Mouse (Mus musculus) cerebellum, adult 2 months (tissue): ENCODE measurements at regions not wholly inside any gene's neighbourhood (a gene's known extent, or its start where the extent isn't known, plus 50 kb on each side); places are given as distances from the start of the nearest gene placed in this dataset.

Experiments used
- CTCF ChIP-seq: fragments of 200-500 bp; IDR thresholded peaks from 2 replicates; pipeline ENCODE4 v1.5.1; 2011; ENCODE audit warnings: low read depth, mild to moderate bottlenecking, control low read depth, low read length, moderate library complexity, borderline replicate concordance; ENCODE audit not compliant: insufficient read depth
- POLR2A ChIP-seq: fragments of 200-500 bp; IDR thresholded peaks from 2 replicates; pipeline ENCODE4 v1.6.1; 2011; ENCODE audit warnings: low read length, control low read depth, borderline replicate concordance; ENCODE audit not compliant: insufficient read depth

- TF ChIP-seq CTCF (no peak), POLR2A (no peak)
Observed at GRCm38 (mm10) chr17:27339261-27339660, 135.0 kb upstream of the Lemd2 start.
